Mouse (Mus musculus): ENCODE results near the gene Pex11g. TPM values are rescaled to one million over a fixed set of nuclear protein-coding genes. Genes with fewer than 3 reads are reported as not detected.

Pex11g gene
- polyA plus RNA-seq (2012) = 1.5 and 2.5 TPM in 2 replicates

GRCm38 (mm10) chr8:3467006-3467885 lies at the start of gene Pex11g:
Gene Pex11g, minus strand, starts transcription at chr8:3467680.

GRCm38 (mm10) chr8:3515260-3515671 lies 47.8 kb upstream of the Pex11g start, which contains the start of gene Pnpla6:
Gene Pnpla6, plus strand, starts transcription at chr8:3515384.

GRCm38 (mm10) chr8:3500235-3501090 lies 33.0 kb upstream of the Pex11g start, which contains the start of gene Mcoln1:
Gene Mcoln1, plus strand, starts transcription at chr8:3500457.

GRCm38 (mm10) chr8:3492901-3493844 lies 25.7 kb upstream of the Pex11g start, which contains the start of gene Zfp358:
Gene Zfp358, plus strand, starts transcription at chr8:3493138.

GRCm38 (mm10) chr8:3470562-3470961 lies 3.1 kb upstream of the Pex11g start, which contains the start of gene Tex45:
Gene Tex45, plus strand, starts transcription at chr8:3470862.

Other genes with a start within 250 kb of the Pex11g start
- 4.1 and 5.7 TPM in 2 replicates for gene Insr, start 188.1 kb downstream of the Pex11g start, polyA plus RNA-seq (2012)
- 6.8 and 8.0 TPM in 2 replicates for gene A430078G23Rik, start 114.3 kb downstream of the Pex11g start, polyA plus RNA-seq (2012)
- gene Arhgef18, start 74.7 kb downstream of the Pex11g start, polyA plus RNA-seq (2012) = 71.7 and 87.9 TPM in 2 replicates
- gene Tex45, start 3.2 kb upstream of the Pex11g start, polyA plus RNA-seq (2012) = 0.84 and 2.1 TPM in 2 replicates
- 29.0 and 32.0 TPM in 2 replicates for gene Zfp358, start 25.5 kb upstream of the Pex11g start, polyA plus RNA-seq (2012)
- gene Mcoln1, start 32.8 kb upstream of the Pex11g start, polyA plus RNA-seq (2012) = 235 and 263 TPM in 2 replicates
- gene Pnpla6, start 47.7 kb upstream of the Pex11g start, polyA plus RNA-seq (2012) = 16.6 and 22.7 TPM in 2 replicates
- not detected in 2 replicates for gene C330021F23Rik, start 100.3 kb upstream of the Pex11g start, polyA plus RNA-seq (2012)
- gene Camsap3, start 119.6 kb upstream of the Pex11g start, polyA plus RNA-seq (2012) = 2.4 and 4.9 TPM in 2 replicates
- 51.6 and 63.7 TPM in 2 replicates for gene Xab2, start 153.6 kb upstream of the Pex11g start, polyA plus RNA-seq (2012)
- 29.3 and 51.7 TPM in 2 replicates for gene Pet100, start 153.9 kb upstream of the Pex11g start, polyA plus RNA-seq (2012)
- gene Pcp2, start 157.9 kb upstream of the Pex11g start, polyA plus RNA-seq (2012) = not detected in 2 replicates
- 427 and 433 TPM in 2 replicates for gene Stxbp2, start 163.3 kb upstream of the Pex11g start, polyA plus RNA-seq (2012)
- gene Retn, start 188.1 kb upstream of the Pex11g start, polyA plus RNA-seq (2012) = 0.27 TPM in 1 of 2 replicates, not detected in the other
- 0.38 and 1.2 TPM in 2 replicates for gene Mcemp1, start 198.1 kb upstream of the Pex11g start, polyA plus RNA-seq (2012)
- gene Fcor, start 204.7 kb upstream of the Pex11g start, polyA plus RNA-seq (2012) = 4.1 and 4.9 TPM in 2 replicates
- gene Trappc5, start 208.6 kb upstream of the Pex11g start, polyA plus RNA-seq (2012) = 34.8 and 35.6 TPM in 2 replicates
- gene Fcer2a, start 226.5 kb upstream of the Pex11g start, polyA plus RNA-seq (2012) = 0.05 and 0.39 TPM in 2 replicates

All from megakaryocyte-erythroid progenitor cell, adult 5 weeks (primary cell).